Mouse (Mus musculus) thymus, adult 2 months (tissue): ENCODE data around the gene Lyar. TPM values are rescaled to one million over a fixed set of nuclear protein-coding genes. Genes with fewer than 3 reads are reported as not detected.

Experiments
- DNase-seq: peaks from one replicate; pipeline ENCODE4 v3.0.0; 2021
- H3K27ac ChIP-seq: fragments of 200-500 bp; 2 replicates; pipeline ENCODE4 v1.5.1; 2012; ENCODE audit warnings: low read length, control low read depth; ENCODE audit not compliant: control insufficient read depth, insufficient read depth
- H3K27me3 ChIP-seq: fragments of 200-500 bp; 2 replicates; pipeline ENCODE4 v1.6.1; 2012; ENCODE audit warnings: mild to moderate bottlenecking, low read length, moderate library complexity, mixed read lengths; ENCODE audit not compliant: control insufficient read depth, insufficient read depth
- H3K36me3 ChIP-seq: fragments of 200-500 bp; 2 replicates; pipeline ENCODE4 v1.6.1; 2012; ENCODE audit warnings: mild to moderate bottlenecking, low read length, moderate library complexity; ENCODE audit not compliant: control insufficient read depth, insufficient read depth
- H3K4me1 ChIP-seq: fragments of 200-500 bp; replicated peaks from 2 replicates; pipeline ENCODE4 v1.6.1; 2012; ENCODE audit warnings: low read length; ENCODE audit not compliant: control insufficient read depth, insufficient read depth
- H3K4me3 ChIP-seq: fragments of 200-500 bp; 2 replicates; pipeline ENCODE4 v1.5.1; 2012; ENCODE audit warnings: mild to moderate bottlenecking, low read length, control low read depth, moderate library complexity; ENCODE audit not compliant: control insufficient read depth, insufficient read depth
- CTCF ChIP-seq: fragments of 200-500 bp; IDR thresholded peaks from 2 replicates; pipeline ENCODE4 v1.5.1; 2012; ENCODE audit warnings: mild to moderate bottlenecking, control low read depth, low read length, moderate library complexity, borderline replicate concordance; ENCODE audit not compliant: control insufficient read depth, poor library complexity, insufficient read depth; ENCODE audit errors: extremely low read depth
- POLR2A ChIP-seq: fragments of 200-500 bp; IDR thresholded peaks from 2 replicates; pipeline ENCODE4 v1.6.1; 2012; ENCODE audit warnings: mild to moderate bottlenecking, low read length, control low read depth, moderate library complexity; ENCODE audit not compliant: control insufficient read depth, poor library complexity, insufficient read depth; ENCODE audit errors: extremely low read depth
- WGBS: fragments of 180-500 bp; shearing (Covaris S2); methylation state at CpG from one replicate; pipeline ENCODE4 v1.1.7; 2018; 5-methylcytosine and 5-hydroxymethylcytosine counted together
- polyA plus RNA-seq: library from polyadenylated mRNA; depleted of rRNA; stranded (reverse); fragments of >200 nt; gene quantifications from 2 replicates; pipeline ENCODE4 v1.2.3, GENCODE M21; 2012

The Lyar gene
- polyA plus RNA-seq, 1 experiment = 8.1 TPM

- TF ChIP-seq CTCF (no peak), POLR2A (no peak)
- Histone ChIP-seq H3K4me1 (no peaks in the 10 kb centered on the region), H3K27ac (no peak overlapping the region), H3K4me3 (no peak overlapping the region), H3K36me3 (peaks cover 10% of the 10 kb centered on the region; the same call in 1 of the 2 replicates), H3K27me3 (no peaks in the 10 kb centered on the region)
- DNase-seq = no peak
- WGBS = 97% methylated on average over 6 of the region's 6 CpGs
Measured at GRCm38 (mm10) chr5:38213009-38213408, 7.3 kb upstream of the Lyar start.

GRCm38 (mm10) chr5:38219771-38220307 is 431 bp upstream of the Lyar start:
- WGBS = under 1% methylated on average over 35 of the region's 35 CpGs
- H3K4me1 ChIP-seq = peaks cover 13% of the 10 kb centered on the region
- no peaks in the 10 kb centered on the region for H3K27me3 ChIP-seq
- TF ChIP-seq CTCF (no peak), POLR2A (no peak)
- DNase-seq = no peak
- H3K36me3 ChIP-seq = no peaks in the 10 kb centered on the region
- peak overlapping the region; percentile 7; the same call in 1 of the 2 replicates for H3K27ac ChIP-seq
- H3K4me3 ChIP-seq = peak overlapping the region; percentile 93

- Histone ChIP-seq H3K27me3 (no peaks in the 10 kb centered on the region), H3K4me3 (no peak overlapping the region), H3K4me1 (no peaks in the 10 kb centered on the region), H3K36me3 (0 out of 2 replicates have a peak, but pooled peaks cover 3% of the 10 kb centered on the region), H3K27ac (no peak overlapping the region)
- peak; percentile 65 for DNase-seq
- WGBS = 84% methylated on average over 4 of the region's 4 CpGs
- TF ChIP-seq POLR2A (no peak), CTCF (peak; percentile 84)
Measured at GRCm38 (mm10) chr5:38235422-38235821, 15.2 kb downstream of the Lyar start.

- Histone ChIP-seq H3K4me1 (no peaks in the 10 kb centered on the region), H3K27ac (no peak overlapping the region), H3K36me3 (0 out of 2 replicates have a peak, but pooled peaks cover 3% of the 10 kb centered on the region), H3K27me3 (no peaks in the 10 kb centered on the region), H3K4me3 (no peak overlapping the region)
- no peak for TF ChIP-seq CTCF
- no peak for TF ChIP-seq POLR2A
- 96% methylated on average over 2 of the region's 2 CpGs for WGBS
- DNase-seq = no peak
Measured at GRCm38 (mm10) chr5:38236627-38237026, 16.4 kb downstream of the Lyar start.

- Histone ChIP-seq H3K27me3 (no peaks in the 10 kb centered on the region), H3K36me3 (no peaks in the 10 kb centered on the region), H3K27ac (no peak overlapping the region), H3K4me3 (no peak overlapping the region), H3K4me1 (no peaks in the 10 kb centered on the region)
- WGBS = 87% methylated on average over 5 of the region's 5 CpGs
- no peak for DNase-seq
- TF ChIP-seq CTCF = no peak
- TF ChIP-seq POLR2A = no peak
Measured at GRCm38 (mm10) chr5:38240727-38241472, 20.6 kb downstream of the Lyar start.

GRCm38 (mm10) chr5:38241473-38241834 is 21.2 kb downstream of the Lyar start:
- no peaks in the 10 kb centered on the region for H3K36me3 ChIP-seq
- 94% methylated on average over 3 of the region's 3 CpGs for WGBS

GRCm38 (mm10) chr5:38241966-38242365 is 21.7 kb downstream of the Lyar start:
- Histone ChIP-seq H3K4me1 (no peaks in the 10 kb centered on the region), H3K36me3 (no peaks in the 10 kb centered on the region), H3K27ac (no peak overlapping the region), H3K4me3 (no peak overlapping the region), H3K27me3 (no peaks in the 10 kb centered on the region)
- TF ChIP-seq CTCF (no peak), POLR2A (no peak)
- 90% methylated on average over 6 of the region's 6 CpGs for WGBS
- no peak for DNase-seq

More at GRCm38 (mm10) chr5:38241473-38241834, 21.2 kb downstream of the Lyar start:
- Histone ChIP-seq H3K27me3 (no peaks in the 10 kb centered on the region), H3K4me3 (no peak overlapping the region), H3K4me1 (no peaks in the 10 kb centered on the region), H3K27ac (no peak overlapping the region)
- DNase-seq = no peak
- no peak for TF ChIP-seq CTCF
- no peak for TF ChIP-seq POLR2A
